Mouse (Mus musculus) liver, adult 2 months (tissue): ENCODE measurements around the gene 3110040N11Rik.

Source experiments
- CTCF ChIP-seq: fragments of 200-500 bp; IDR thresholded peaks from 2 replicates; pipeline ENCODE4 v1.5.1; 2011; ENCODE audit warnings: low read depth, low read length, control low read depth
- POLR2A ChIP-seq: fragments of 200-500 bp; IDR thresholded peaks from 2 replicates; pipeline ENCODE4 v1.6.1; 2011; ENCODE audit warnings: low read length, control low read depth; ENCODE audit not compliant: insufficient read depth; ENCODE audit errors: extremely low read depth

DNA sequence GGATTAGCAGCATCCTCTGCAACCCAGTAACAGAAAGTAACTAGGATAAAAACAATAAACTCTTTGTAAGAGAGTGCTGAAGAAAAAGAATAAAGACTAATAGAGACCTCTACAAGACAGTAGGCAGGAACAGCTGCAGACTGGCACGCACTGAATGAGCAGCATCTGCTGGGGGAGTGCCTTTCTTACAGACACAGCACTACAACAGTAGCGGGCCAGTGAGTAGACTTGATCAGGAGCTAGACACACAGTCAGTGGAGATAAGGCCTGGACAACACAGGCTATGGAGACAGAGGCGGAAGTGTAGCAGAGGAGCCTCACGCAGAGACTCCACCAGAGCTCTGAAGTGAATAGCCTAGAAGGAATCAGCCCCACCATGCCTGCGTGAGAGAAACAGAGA is 16.8 kb upstream of the 3110040N11Rik start:
- TF ChIP-seq CTCF (no peak), POLR2A (no peak)
